8 mouse cellular contexts compared by ENCODE assay signal in the genomic region with DNA sequence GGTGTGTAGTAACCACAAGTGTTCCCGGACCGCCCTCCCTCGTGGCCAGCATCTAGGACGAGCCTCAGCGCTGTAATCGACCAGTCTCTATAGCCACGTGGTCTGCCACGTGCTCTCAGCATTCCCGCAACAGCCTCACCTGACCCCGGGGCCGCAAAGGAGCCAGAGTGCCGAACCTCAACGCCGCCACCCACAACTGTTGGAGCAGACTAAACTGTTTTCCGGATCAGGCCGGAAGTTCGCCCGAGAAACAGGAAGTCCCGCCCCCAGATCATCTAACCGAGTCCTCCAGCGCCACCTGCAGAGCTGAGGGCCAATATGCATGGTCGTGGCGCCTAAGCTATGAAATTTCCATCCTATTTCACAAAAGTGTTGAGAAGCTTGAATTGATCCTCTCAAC. TPM values are rescaled to one million over a fixed set of nuclear protein-coding genes. Genes with fewer than 3 reads are reported as not detected.
DNase-seq lines count a peak whose midpoint lies in the region; ATAC-seq lines count a peak whose summit lies in the region.

A gene (minus strand): TSS at position 227 of the 400 bp plus-strand sequence.

- intact Hi-C loops in gastrocnemius, postnatal 14 days (cut with DNase I; ENCODE audit: low total_unique reads): loop anchor here (10.0 kb wide), 2 partner anchors 70 to 160 kb away; a partner anchor contains a TSS
- intact Hi-C loops in left cerebral cortex, postnatal 10 days (cut with DNase I): no loop called here

- ATAC-seq in inflammation-experienced regulatory T-cells, adult 6 months: peak; percentile 98
- ATAC-seq in megakaryocyte-erythroid progenitor cell, adult 5-6 weeks (replicated peaks; ENCODE audit: low FRiP score, low TSS enrichment, poor library complexity, severe bottlenecking): peak; percentile 88

- peak; percentile 92 to 98 for DNase-seq in adrenal gland, adult (ENCODE audit: inconsistent age in 2 of 2, low spot score in 1 of 2)
- peak; percentile 99 for DNase-seq in embryo, embryonic 10.5 days (ENCODE audit: low spot score)
- peak; percentile 94 for DNase-seq in gastrocnemius, postnatal 14 days
- DNase-seq in left cerebral cortex, postnatal 10 days (ENCODE audit: extremely low spot score in 1 of 2, low spot score in 2 of 2): peak; percentile 92 to 94
- peak; percentile 87 for DNase-seq in right cerebral cortex, postnatal 25 days
- DNase-seq in urinary bladder, postnatal 4 days (ENCODE audit: low spot score in 2 of 2): peak; percentile 86 to 92

RNA-seq across cellular contexts. Expression of the gene that starts here (rescaled TPM):
- 1 to 10 TPM; 3.5 to 3.6 TPM for total RNA-seq in gastrocnemius, postnatal 14 days (2021)
- polyA plus RNA-seq in inflammation-experienced regulatory T-cells, adult 6 months (2017; shearing (Covaris generic)): 10 to 100 TPM in 2 of 3 experiments, 1 to 10 TPM in 1; 8.3 to 14.8 (median 13.3) TPM
- 10 to 100 TPM; 11.2 to 12.5 TPM for total RNA-seq in left cerebral cortex, postnatal 10 days (2021)
- 23.5 and 24.6 TPM in 2 replicates for total RNA-seq in megakaryocyte-erythroid progenitor cell, adult 5-6 weeks (2014; fragmentation: Nextera tagmentation)
- total RNA-seq in megakaryocyte-erythroid progenitor cell, adult 5-6 weeks (2017): 18.5 and 21.8 TPM in 2 replicates

Comparison
In these comparisons a context has a peak if more than half of its experiments do, and no peak if none do; other contexts are left out.
1. Peak in every context shown above with its lines: DNase-seq and ATAC-seq.